Mouse (Mus musculus) C2C12 (cell line): ENCODE data around the gene Unc5b. TPM values are rescaled to one million over a fixed set of nuclear protein-coding genes. Genes with fewer than 3 reads are reported as not detected.

Experiments
- H3K27me3 ChIP-seq: one replicate; pipeline ENCODE4 v1.6.1; 2011; ENCODE audit not compliant: control insufficient read depth, insufficient read depth, insufficient read length
- H3K36me3 ChIP-seq: one replicate; pipeline ENCODE4 v1.6.1; 2011; ENCODE audit not compliant: control insufficient read depth, insufficient read depth
- H3K4me3 ChIP-seq: one replicate; pipeline ENCODE4 v1.5.1; 2011; ENCODE audit warnings: mild to moderate bottlenecking, control low read depth; ENCODE audit not compliant: poor library complexity, insufficient read depth, severe bottlenecking
- H3K79me2 ChIP-seq: one replicate; pipeline ENCODE4 v1.6.1; 2011; ENCODE audit not compliant: control insufficient read depth, insufficient read depth
- H3K79me3 ChIP-seq: one replicate; pipeline ENCODE4 v1.6.1; 2011; ENCODE audit warnings: low read depth, control low read depth
- H3ac ChIP-seq: one replicate; pipeline ENCODE3; 2011; ENCODE audit warnings: low read depth; ENCODE audit not compliant: control insufficient read depth, insufficient read length
- CEBPB ChIP-seq: IDR thresholded peaks from one replicate; pipeline ENCODE4 v1.6.1; 2011; ENCODE audit warnings: low read depth, mild to moderate bottlenecking, control low read depth, moderate library complexity
- CTCF ChIP-seq: IDR thresholded peaks from one replicate; pipeline ENCODE4 v1.5.1; 2011; ENCODE audit not compliant: control insufficient read depth, insufficient read depth, insufficient read length
- FOSL1 ChIP-seq: IDR thresholded peaks from one replicate; pipeline ENCODE4 v1.8.0; 2011; ENCODE audit warnings: mild to moderate bottlenecking, low read length; ENCODE audit not compliant: poor library complexity, insufficient read depth, severe bottlenecking
- MAX ChIP-seq: IDR thresholded peaks from one replicate; pipeline ENCODE4 v1.6.1; 2011; ENCODE audit warnings: mild to moderate bottlenecking, control low read depth
- MYOD1 ChIP-seq: IDR thresholded peaks from one replicate; pipeline ENCODE4 v1.6.1; 2011; ENCODE audit warnings: low read depth; ENCODE audit not compliant: control insufficient read depth, insufficient read length
- MYOG ChIP-seq: IDR thresholded peaks from one replicate; pipeline ENCODE4 v1.6.1; 2011; ENCODE audit not compliant: control insufficient read depth, insufficient read length; ENCODE audit errors: extremely low read depth
- USF1 ChIP-seq: IDR thresholded peaks from one replicate; pipeline ENCODE4 v1.6.1; 2011; ENCODE audit warnings: low read depth, mild to moderate bottlenecking, control low read depth, moderate library complexity
- polyA plus RNA-seq: library from polyadenylated mRNA; unstranded; fragments of >200 nt; fragmentation: generic; extraction: Trizol; gene quantifications from one replicate; pipeline ENCODE4 v1.2.1, GENCODE M21; 2012; ENCODE audit warnings: missing spikeins

Unc5b gene
- polyA plus RNA-seq, 1 experiment = 142 TPM

GRCm38 (mm10) chr10:60753261-60753660 is 78.1 kb downstream of the Unc5b start:
- H3K79me2 ChIP-seq = no peaks in the 10 kb centered on the region
- H3K4me3 ChIP-seq = no peak overlapping the region
- no peaks in the 10 kb centered on the region for H3K79me3 ChIP-seq
- H3ac ChIP-seq = no peak overlapping the region
- peaks cover 6% of the 10 kb centered on the region for H3K36me3 ChIP-seq
- no peaks in the 10 kb centered on the region for H3K27me3 ChIP-seq
- TF ChIP-seq CTCF = no peak
- TF ChIP-seq FOSL1 = no peak
- no peak for TF ChIP-seq MYOG
- TF ChIP-seq CEBPB = no peak
- TF ChIP-seq MAX = no peak
- TF ChIP-seq USF1 = no peak
- no peak for TF ChIP-seq MYOD1

- no peak for TF ChIP-seq MYOD1
- no peak for TF ChIP-seq MYOG
- TF ChIP-seq MAX = no peak
- TF ChIP-seq CTCF = no peak
- no peak for TF ChIP-seq FOSL1
- no peak for TF ChIP-seq CEBPB
- no peak for TF ChIP-seq USF1
- Histone ChIP-seq H3ac (peak within 1 kb of the TSS; percentile 78), H3K27me3 (no peaks in the 10 kb centered on the region), H3K79me2 (no peaks in the 10 kb centered on the region), H3K4me3 (peak within 1 kb of the TSS; percentile 56), H3K79me3 (no peaks in the 10 kb centered on the region), H3K36me3 (peaks cover 6% of the 10 kb centered on the region)
Observed at GRCm38 (mm10) chr10:60752040-60753020, 79.1 kb downstream of the Unc5b start, which contains the start of gene Slc29a3. Gene Slc29a3, minus strand, starts transcription at chr10:60752794.

GRCm38 (mm10) chr10:60747667-60748212 is 83.6 kb downstream of the Unc5b start:
- no peaks in the 10 kb centered on the region for H3K79me2 ChIP-seq
- H3K27me3 ChIP-seq = no peaks in the 10 kb centered on the region
- peaks cover 9% of the 10 kb centered on the region for H3K36me3 ChIP-seq
- no peak overlapping the region for H3K4me3 ChIP-seq
- H3K79me3 ChIP-seq = no peaks in the 10 kb centered on the region
- TF ChIP-seq CTCF (no peak), CEBPB (peak; percentile 53)
- no peak overlapping the region for H3ac ChIP-seq

GRCm38 (mm10) chr10:60746512-60746911 is 84.9 kb downstream of the Unc5b start:
- Histone ChIP-seq H3K4me3 (no peak overlapping the region), H3K27me3 (no peaks in the 10 kb centered on the region), H3K79me3 (no peaks in the 10 kb centered on the region), H3ac (no peak overlapping the region), H3K79me2 (no peaks in the 10 kb centered on the region), H3K36me3 (peaks cover 9% of the 10 kb centered on the region)
- no peak for TF ChIP-seq USF1
- TF ChIP-seq FOSL1 = no peak
- no peak for TF ChIP-seq CTCF
- no peak for TF ChIP-seq CEBPB
- no peak for TF ChIP-seq MYOG
- no peak for TF ChIP-seq MYOD1
- TF ChIP-seq MAX = no peak

GRCm38 (mm10) chr10:60744543-60745290 is 86.7 kb downstream of the Unc5b start:
- Histone ChIP-seq H3K79me3 (no peaks in the 10 kb centered on the region), H3K36me3 (peaks cover 9% of the 10 kb centered on the region), H3K79me2 (no peaks in the 10 kb centered on the region), H3K27me3 (no peaks in the 10 kb centered on the region), H3K4me3 (no peak overlapping the region), H3ac (no peak overlapping the region)
- no peak for TF ChIP-seq USF1
- no peak for TF ChIP-seq CTCF

- Histone ChIP-seq H3K79me3 (no peaks in the 10 kb centered on the region), H3ac (no peak overlapping the region), H3K27me3 (no peaks in the 10 kb centered on the region), H3K4me3 (no peak overlapping the region), H3K79me2 (no peaks in the 10 kb centered on the region), H3K36me3 (peaks cover 7% of the 10 kb centered on the region)
- TF ChIP-seq MYOG (no peak), CEBPB (no peak), MAX (no peak), USF1 (no peak), MYOD1 (no peak), FOSL1 (no peak), CTCF (no peak)
Observed at GRCm38 (mm10) chr10:60743681-60744080, 87.7 kb downstream of the Unc5b start.
